Mouse (Mus musculus) spleen, adult 2 months (tissue): ENCODE data around the gene Chml. TPM values are rescaled to one million over a fixed set of nuclear protein-coding genes. Genes with fewer than 3 reads are reported as not detected.
A peak's percentile ranks its signal among the peaks of the same experiment; 100 is the strongest.

Source experiments
- DNase-seq, 2 experiments: peaks; one replicate each; pipeline versions ENCODE4 v3.0.0 to v3.0.0-alpha.2; 2012 to 2021; ENCODE audit warnings: low spot score in 2 of 2, low read depth in 1 of 2
- H3K27ac ChIP-seq: fragments of 200-500 bp; 2 replicates; pipeline ENCODE4 v1.5.1; 2012; ENCODE audit warnings: low read length, inconsistent platforms; ENCODE audit not compliant: insufficient read depth
- H3K27me3 ChIP-seq: fragments of 200-500 bp; 2 replicates; pipeline ENCODE4 v1.6.1; 2012; ENCODE audit warnings: mild to moderate bottlenecking, moderate library complexity, low read length, inconsistent platforms; ENCODE audit not compliant: control insufficient read depth, insufficient read depth
- H3K36me3 ChIP-seq: fragments of 200-500 bp; 2 replicates; pipeline ENCODE4 v1.6.1; 2012; ENCODE audit warnings: mild to moderate bottlenecking, low read length, inconsistent platforms; ENCODE audit not compliant: control insufficient read depth, insufficient read depth
- H3K4me1 ChIP-seq: fragments of 200-500 bp; 2 replicates; pipeline ENCODE4 v1.6.1; 2011; ENCODE audit warnings: inconsistent platforms; ENCODE audit not compliant: control insufficient read depth, insufficient read depth, insufficient read length
- H3K4me3 ChIP-seq: fragments of 200-500 bp; 2 replicates; pipeline ENCODE4 v1.5.1; 2011; ENCODE audit warnings: mild to moderate bottlenecking, inconsistent platforms; ENCODE audit not compliant: insufficient read depth, insufficient read length; ENCODE audit errors: extremely low read depth
- CTCF ChIP-seq: fragments of 200-500 bp; IDR thresholded peaks from 2 replicates; pipeline ENCODE4 v1.5.1; 2011; ENCODE audit warnings: mild to moderate bottlenecking, inconsistent platforms; ENCODE audit not compliant: insufficient read depth, insufficient read length, insufficient replicate concordance; ENCODE audit errors: extremely low read depth
- POLR2A ChIP-seq: fragments of 200-500 bp; IDR thresholded peaks from 2 replicates; pipeline ENCODE4 v1.6.1; 2011; ENCODE audit warnings: low read depth, low read length, inconsistent platforms
- WGBS: fragments of 180-500 bp; shearing (Covaris S2); methylation state at CpG from one replicate; pipeline ENCODE4 v1.1.7; 2018; 5-methylcytosine and 5-hydroxymethylcytosine counted together
- polyA plus RNA-seq: library from polyadenylated mRNA; depleted of rRNA; stranded (reverse); fragments of >200 nt; gene quantifications from 2 replicates; pipeline ENCODE4 v1.2.3, GENCODE M21; 2012

Chml gene
- polyA plus RNA-seq, 1 experiment = 4.6 TPM

DNA sequence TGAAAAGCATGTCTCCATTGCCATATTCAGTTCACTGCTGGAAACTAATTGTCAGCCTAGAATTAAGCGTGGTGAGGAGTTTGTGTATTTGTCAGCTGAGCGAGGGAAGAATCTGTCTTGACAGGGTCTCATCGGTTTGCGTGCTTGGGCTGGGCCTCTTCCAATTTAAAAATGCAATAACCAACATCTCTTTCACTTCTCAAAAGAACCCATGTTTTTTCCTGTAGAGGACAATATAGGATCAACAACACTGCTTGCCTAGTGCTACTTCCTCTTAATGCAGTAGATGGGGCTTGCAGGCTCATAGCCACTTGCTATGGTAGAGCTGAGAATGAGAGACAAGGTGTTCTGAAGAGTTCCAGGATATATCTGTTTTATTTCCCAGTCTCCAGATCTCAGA, 32.8 kb downstream of the Chml start:
- TF ChIP-seq POLR2A (no peak; the same call in 1 of the 2 replicates), CTCF (no peak)
- Histone ChIP-seq H3K27me3 (no peaks in the 10 kb centered on the region), H3K4me3 (no peak overlapping the region), H3K4me1 (peaks cover 14% of the 10 kb centered on the region; the same call in 1 of the 2 replicates), H3K27ac (peak overlapping the region; percentile 96), H3K36me3 (peaks cover 20% of the 10 kb centered on the region)
- peak in 1 of 2 experiments; percentile 24 for DNase-seq
- WGBS = 38% methylated on average over 4 of the region's 4 CpGs

DNA sequence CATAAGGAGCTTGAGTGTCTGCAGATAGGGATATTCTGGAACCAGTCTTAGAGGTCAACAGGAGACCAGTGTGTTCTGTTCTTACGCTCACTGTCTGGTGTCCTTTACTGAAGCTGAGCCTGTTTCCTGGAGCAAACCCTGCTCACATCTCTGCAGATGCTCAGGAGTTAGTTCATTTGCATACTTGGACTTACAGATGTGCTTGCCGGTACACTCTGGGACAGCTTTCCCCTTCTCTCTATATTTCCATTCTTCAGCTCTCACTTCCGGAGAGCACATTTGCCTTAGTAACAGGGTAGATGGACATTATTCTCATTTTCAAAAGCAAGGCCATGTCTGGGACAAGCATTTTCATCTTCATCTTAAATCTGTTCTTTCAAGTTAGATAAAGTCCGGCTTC, 44.1 kb downstream of the Chml start:
- TF ChIP-seq CTCF = no peak
- no peak for TF ChIP-seq POLR2A
- Histone ChIP-seq H3K36me3 (peaks cover 9% of the 10 kb centered on the region; the same call in 1 of the 2 replicates), H3K4me1 (peaks cover 10% of the 10 kb centered on the region; the same call in 1 of the 2 replicates), H3K27ac (no peak overlapping the region), H3K4me3 (no peak overlapping the region), H3K27me3 (no peaks in the 10 kb centered on the region)
- 89% methylated on average over 4 of the region's 4 CpGs for WGBS
- DNase-seq = no peak

DNA sequence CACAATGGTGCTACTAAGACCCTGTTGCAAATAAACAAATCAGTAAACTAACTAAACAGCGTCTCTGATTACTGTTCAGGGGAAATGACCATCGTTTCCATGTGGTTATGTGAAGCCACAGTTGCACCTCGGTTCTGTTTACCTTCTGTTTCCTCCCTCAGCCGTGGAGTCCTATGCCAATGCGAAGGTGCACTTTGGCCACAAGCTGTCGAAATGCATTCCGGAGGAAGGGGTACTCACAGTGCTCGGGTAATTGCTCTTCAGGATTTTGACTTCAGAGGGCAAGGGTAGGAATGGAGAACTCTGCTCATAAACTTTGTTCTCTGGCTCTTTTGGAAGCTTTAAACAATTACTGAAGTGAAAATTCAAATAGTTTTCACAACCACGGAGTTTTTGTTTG, 45.7 kb downstream of the Chml start:
- H3K27me3 ChIP-seq = no peaks in the 10 kb centered on the region
- TF ChIP-seq CTCF (no peak), POLR2A (no peak)
- H3K27ac ChIP-seq = no peak overlapping the region
- DNase-seq = no peak
- peaks cover 9% of the 10 kb centered on the region; the same call in 1 of the 2 replicates for H3K36me3 ChIP-seq
- H3K4me3 ChIP-seq = no peak overlapping the region
- H3K4me1 ChIP-seq = peaks cover 12% of the 10 kb centered on the region; the same call in 1 of the 2 replicates
- WGBS = 32% methylated on average over 9 of the region's 9 CpGs

DNA sequence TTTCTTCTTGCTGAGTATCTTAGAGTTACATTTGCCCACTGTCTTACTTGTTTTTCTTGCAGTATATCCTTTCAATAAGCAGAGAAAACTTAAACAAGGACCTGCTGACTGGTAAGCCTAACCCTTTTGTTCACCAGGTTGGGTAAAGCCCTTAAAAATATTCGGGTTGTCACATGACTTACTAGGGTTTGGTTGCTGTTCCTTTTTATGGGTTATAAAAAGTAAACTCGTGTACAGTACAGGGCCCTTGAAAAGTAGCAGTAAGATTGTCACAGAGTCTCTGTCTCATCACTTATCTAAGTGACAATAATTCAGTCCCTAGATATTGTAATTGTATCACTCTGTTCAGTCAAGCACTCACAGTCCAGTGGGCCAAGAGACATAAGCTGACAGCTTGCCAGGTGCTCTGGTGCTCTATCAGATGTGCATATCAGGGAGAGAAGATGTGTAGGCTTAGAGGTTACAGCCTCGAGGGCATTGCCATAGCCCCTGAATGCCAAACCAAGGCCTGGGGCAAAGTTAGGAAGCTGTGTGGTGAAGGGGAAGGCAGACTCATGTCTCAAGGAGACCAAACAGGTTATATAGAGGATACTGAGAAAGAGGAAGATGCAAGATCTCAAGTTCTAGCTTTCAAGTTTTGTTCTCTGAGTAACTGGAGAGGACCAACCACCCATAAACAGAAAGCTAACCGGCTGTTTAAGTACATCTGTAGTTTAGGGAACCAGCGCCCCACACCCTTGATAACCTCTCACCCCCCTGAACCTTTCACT, 49.0 kb downstream of the Chml start:
- WGBS = 15% methylated on average over 5 of the region's 5 CpGs
- H3K36me3 ChIP-seq = peaks cover 1% of the 10 kb centered on the region; the same call in 1 of the 2 replicates
- TF ChIP-seq CTCF (no peak), POLR2A (no peak)
- H3K27ac ChIP-seq = peak overlapping the region; percentile 95
- peaks cover 39% of the 10 kb centered on the region for H3K4me1 ChIP-seq
- H3K4me3 ChIP-seq = no peak overlapping the region
- H3K27me3 ChIP-seq = no peaks in the 10 kb centered on the region
- peak in 1 of 2 experiments; percentile 30 for DNase-seq

DNA sequence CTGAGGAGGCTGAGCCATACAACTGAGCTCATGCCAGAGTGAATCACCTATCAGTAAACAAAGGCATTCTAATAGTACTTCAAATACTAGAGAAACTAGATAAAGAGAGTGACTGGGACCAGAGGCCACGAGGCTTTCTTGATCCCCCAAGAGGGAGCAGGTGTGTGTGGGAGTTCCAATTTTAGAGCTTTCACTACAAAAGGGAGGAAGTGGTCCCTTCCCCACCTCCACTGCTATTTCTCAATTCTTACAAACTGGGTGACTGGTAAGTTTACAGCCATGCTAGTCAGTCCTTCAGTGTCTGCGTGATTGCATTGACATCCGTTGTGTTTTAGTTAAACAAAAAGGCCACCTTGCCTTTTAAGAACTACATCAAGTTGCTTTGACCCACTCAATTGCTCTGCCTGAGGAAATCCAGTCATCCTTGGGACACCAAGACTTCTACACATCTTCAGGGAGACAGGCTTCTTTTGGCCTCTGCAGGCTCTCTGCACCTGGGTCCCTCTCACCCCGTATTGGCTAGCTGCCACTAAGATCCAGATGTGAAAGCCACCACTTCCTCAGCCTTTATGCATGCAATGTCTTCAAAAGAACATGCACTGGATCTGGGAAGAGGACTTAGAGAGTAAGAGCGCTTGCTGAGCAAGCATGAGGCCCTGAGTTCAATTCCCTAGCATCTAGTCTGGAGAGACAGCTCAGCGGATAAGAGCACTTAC, 52.1 kb downstream of the Chml start:
- Histone ChIP-seq H3K4me1 (peaks cover 45% of the 10 kb centered on the region), H3K27ac (peak overlapping the region; percentile 78), H3K27me3 (no peaks in the 10 kb centered on the region), H3K36me3 (peaks cover 2% of the 10 kb centered on the region; the same call in 1 of the 2 replicates), H3K4me3 (no peak overlapping the region)
- TF ChIP-seq CTCF (no peak), POLR2A (no peak)
- no peak for DNase-seq
- 23% methylated on average over 6 of the region's 6 CpGs for WGBS

DNA sequence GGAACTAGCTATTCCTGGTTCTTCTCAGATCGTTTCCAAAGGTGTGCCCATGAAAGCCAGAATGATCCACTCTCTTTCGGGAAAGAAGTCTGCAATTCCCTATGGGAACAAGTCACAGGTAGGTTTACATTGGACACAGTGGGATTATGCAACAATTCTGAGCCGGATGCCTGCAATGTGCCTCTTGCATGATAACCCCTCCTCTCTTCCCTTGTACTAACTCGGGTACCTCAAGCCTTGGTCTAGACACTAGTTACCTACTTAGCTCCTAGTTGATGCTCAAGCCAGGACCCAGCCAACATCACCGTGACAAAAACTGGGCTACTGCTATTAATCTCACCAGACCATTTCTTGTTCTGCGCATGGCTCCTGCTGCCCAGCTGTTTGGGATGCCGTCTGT, 53.6 kb downstream of the Chml start:
- 85% methylated on average over 7 of the region's 7 CpGs for WGBS
- Histone ChIP-seq H3K27ac (peak overlapping the region; percentile 45; the same call in 1 of the 2 replicates), H3K36me3 (peaks cover 2% of the 10 kb centered on the region; the same call in 1 of the 2 replicates), H3K4me3 (no peak overlapping the region), H3K4me1 (peaks cover 41% of the 10 kb centered on the region), H3K27me3 (no peaks in the 10 kb centered on the region)
- DNase-seq = no peak
- TF ChIP-seq CTCF (no peak), POLR2A (no peak)
